Mouse (Mus musculus) small intestine, adult 2 months (tissue): ENCODE measurements around the gene Tns1.

Source experiments
- CTCF ChIP-seq: fragments of 200-500 bp; IDR thresholded peaks from 2 replicates; pipeline ENCODE4 v1.5.1; 2012; ENCODE audit warnings: low read depth, mild to moderate bottlenecking, control low read depth, inconsistent platforms, low read length, moderate library complexity, mixed read lengths; ENCODE audit not compliant: insufficient replicate concordance, insufficient read length; ENCODE audit errors: extremely low read depth
- POLR2A ChIP-seq: fragments of 200-500 bp; IDR thresholded peaks from 2 replicates; pipeline ENCODE4 v1.6.1; 2012; ENCODE audit warnings: low read depth, mild to moderate bottlenecking, control low read depth, inconsistent platforms, low read length, moderate library complexity

- TF ChIP-seq POLR2A (no peak), CTCF (no peak)
Measured at GRCm38 (mm10) chr1:74035912-74036489, 88.2 kb downstream of the Tns1 start.
